Mouse (Mus musculus) CH12.LX (cell line): ENCODE data around the gene Rbm4b. TPM values are rescaled to one million over a fixed set of nuclear protein-coding genes. Genes with fewer than 3 reads are reported as not detected.

Source experiments
- DNase-seq: peaks from one replicate; pipeline ENCODE4 v3.0.0-alpha.2; 2013; ENCODE audit errors: extremely low read depth
- H3K27ac ChIP-seq: 2 replicates; pipeline ENCODE4 v1.5.1; 2012; ENCODE audit warnings: low read depth, mild to moderate bottlenecking, control low read depth, moderate library complexity; ENCODE audit not compliant: insufficient read depth
- H3K27me3 ChIP-seq: replicated peaks from 2 replicates; pipeline ENCODE3; 2012; ENCODE audit warnings: inconsistent platforms
- H3K36me3 ChIP-seq, 2 experiments: replicated peaks in 1 of 2; 2 replicates each; pipeline versions ENCODE3 to v1.6.1; 2012; ENCODE audit warnings: inconsistent platforms in 1 of 2, low read length in 1 of 2, mild to moderate bottlenecking in 1 of 2, mixed read lengths in 1 of 2, moderate library complexity in 1 of 2; ENCODE audit not compliant: control insufficient read depth in 1 of 2, insufficient read depth in 1 of 2
- H3K4me1 ChIP-seq, 2 experiments: 2 replicates each; pipeline ENCODE4 v1.6.1; 2012; ENCODE audit warnings: inconsistent platforms in 1 of 2, moderate library complexity in 1 of 2; ENCODE audit not compliant: insufficient read depth in 2 of 2, control insufficient read depth in 1 of 2
- H3K4me2 ChIP-seq: 2 replicates; pipeline ENCODE4 v1.6.1; 2012; ENCODE audit warnings: low read depth, mild to moderate bottlenecking, control low read depth; ENCODE audit not compliant: poor library complexity, insufficient read depth, severe bottlenecking
- H3K4me3 ChIP-seq, 3 experiments: fragments of 150-350 bp in 1 of 3; sonication (generic) in 1 of 3; replicated peaks in 1 of 3; 2 replicates each; pipeline versions ENCODE3 to v1.5.1; 2011 to 2012; ENCODE audit warnings: low read depth in 2 of 3, low read length in 2 of 3, mild to moderate bottlenecking in 2 of 3, moderate library complexity in 2 of 3, control low read depth in 1 of 3, improper control_type of control experiment in 1 of 3, inconsistent platforms in 1 of 3, mixed read lengths in 1 of 3; ENCODE audit not compliant: poor library complexity in 1 of 3
- H3K79me2 ChIP-seq: replicated peaks from 2 replicates; pipeline ENCODE4 v1.6.1; 2012; ENCODE audit warnings: mild to moderate bottlenecking, moderate library complexity; ENCODE audit not compliant: control insufficient read depth, poor library complexity, insufficient read depth, severe bottlenecking; ENCODE audit errors: extremely low read depth
- H3K9ac ChIP-seq: 2 replicates; pipeline ENCODE4 v1.6.1; 2012; ENCODE audit warnings: low read depth, mild to moderate bottlenecking, control low read depth, moderate library complexity; ENCODE audit not compliant: insufficient read depth
- H3K9me3 ChIP-seq: replicated peaks from 2 replicates; pipeline ENCODE3; 2012; ENCODE audit warnings: low read length, inconsistent platforms, mixed read lengths
- BHLHE40 ChIP-seq: IDR thresholded peaks from 2 replicates; pipeline ENCODE4 v1.6.1; 2011; ENCODE audit warnings: mild to moderate bottlenecking, low read depth, low read length, improper control_type of control experiment
- CHD1 ChIP-seq: IDR thresholded peaks from 2 replicates; pipeline ENCODE4 v1.6.1; 2012; ENCODE audit warnings: low read depth, low read length, improper control_type of control experiment, inconsistent platforms
- CTCF ChIP-seq, 2 experiments: IDR thresholded peaks in 1 of 2; conservative IDR thresholded peaks in 1 of 2; 2 replicates each; pipeline ENCODE4 v1.5.1; 2011 to 2012; ENCODE audit warnings: low read depth in 2 of 2, low read length in 2 of 2, improper control_type of control experiment in 1 of 2, inconsistent platforms in 1 of 2, mild to moderate bottlenecking in 1 of 2, moderate library complexity in 1 of 2
- ELF1 ChIP-seq: IDR thresholded peaks from 2 replicates; pipeline ENCODE4 v1.6.1; 2014; ENCODE audit warnings: low read depth, mild to moderate bottlenecking, inconsistent platforms, low read length, improper control_type of control experiment
- ETS1 ChIP-seq: conservative IDR thresholded peaks from 2 replicates; pipeline ENCODE4 v1.6.1; 2012; ENCODE audit warnings: low read depth, mild to moderate bottlenecking, inconsistent platforms, low read length, improper control_type of control experiment, moderate library complexity
- HCFC1 ChIP-seq: IDR thresholded peaks from 2 replicates; pipeline ENCODE4 v1.6.1; 2012; ENCODE audit warnings: low read depth, mild to moderate bottlenecking, inconsistent platforms, low read length, improper control_type of control experiment
- IRF4 ChIP-seq: IDR thresholded peaks from 2 replicates; pipeline ENCODE4 v1.6.1; 2014; ENCODE audit warnings: low read depth, mild to moderate bottlenecking, inconsistent platforms, low read length, improper control_type of control experiment
- JUN ChIP-seq: IDR thresholded peaks from 2 replicates; pipeline ENCODE4 v1.6.1; 2011; ENCODE audit warnings: low read depth, mild to moderate bottlenecking, low read length, improper control_type of control experiment, moderate library complexity; ENCODE audit not compliant: insufficient read depth
- JUND ChIP-seq: conservative IDR thresholded peaks from 2 replicates; pipeline ENCODE4 v1.6.1; 2011; ENCODE audit warnings: low read depth, low read length, improper control_type of control experiment
- MAFK ChIP-seq: IDR thresholded peaks from 2 replicates; pipeline ENCODE4 v1.6.1; 2011; ENCODE audit warnings: low read length, improper control_type of control experiment; ENCODE audit not compliant: insufficient replicate concordance
- MAX ChIP-seq: IDR thresholded peaks from 2 replicates; pipeline ENCODE4 v1.6.1; 2011; ENCODE audit warnings: low read length, improper control_type of control experiment
- MAZ ChIP-seq: IDR thresholded peaks from 2 replicates; pipeline ENCODE4 v1.6.1; 2012; ENCODE audit warnings: low read depth, mild to moderate bottlenecking, inconsistent platforms, low read length, improper control_type of control experiment, moderate library complexity
- MEF2A ChIP-seq: IDR thresholded peaks from 2 replicates; pipeline ENCODE4 v1.6.1; 2014; ENCODE audit warnings: low read depth, mild to moderate bottlenecking, inconsistent platforms, low read length, improper control_type of control experiment, borderline replicate concordance
- MYC ChIP-seq: IDR thresholded peaks from 2 replicates; pipeline ENCODE4 v1.6.1; 2011; ENCODE audit warnings: low read depth, mild to moderate bottlenecking, improper control_type of control experiment, low read length
- NELFE ChIP-seq: IDR thresholded peaks from 2 replicates; pipeline ENCODE4 v1.6.1; 2011; ENCODE audit warnings: low read depth, low read length, improper control_type of control experiment
- POLR2AphosphoS2 ChIP-seq: IDR thresholded peaks from 2 replicates; pipeline ENCODE4 v1.6.1; 2011; ENCODE audit warnings: low read depth, low read length, improper control_type of control experiment
- RAD21 ChIP-seq: IDR thresholded peaks from 2 replicates; pipeline ENCODE4 v1.6.1; 2011; ENCODE audit warnings: low read depth, mild to moderate bottlenecking, low read length, improper control_type of control experiment, moderate library complexity
- RCOR1 ChIP-seq: conservative IDR thresholded peaks from 2 replicates; pipeline ENCODE4 v1.6.1; 2012; ENCODE audit warnings: low read depth, mild to moderate bottlenecking, inconsistent platforms, low read length, improper control_type of control experiment
- SMC3 ChIP-seq: IDR thresholded peaks from 2 replicates; pipeline ENCODE4 v1.6.1; 2011; ENCODE audit warnings: low read depth, low read length, improper control_type of control experiment
- USF1 ChIP-seq: IDR thresholded peaks from 2 replicates; pipeline ENCODE4 v1.6.1; 2014; ENCODE audit warnings: low read depth, mild to moderate bottlenecking, inconsistent platforms, low read length, improper control_type of control experiment
- ZKSCAN1 ChIP-seq: IDR thresholded peaks from 2 replicates; pipeline ENCODE4 v1.6.1; 2012; ENCODE audit warnings: low read depth, inconsistent platforms, low read length, improper control_type of control experiment, borderline replicate concordance
- ZMIZ1 ChIP-seq: IDR thresholded peaks from 2 replicates; pipeline ENCODE4 v1.6.1; 2012; ENCODE audit warnings: low read depth, mild to moderate bottlenecking, inconsistent platforms, low read length, improper control_type of control experiment
- ZNF384 ChIP-seq: IDR thresholded peaks from 2 replicates; pipeline ENCODE4 v1.6.1; 2012; ENCODE audit warnings: low read depth, low read length, improper control_type of control experiment, inconsistent platforms
- dilution Hi-C: fragments of 300-500 bp; cut with MboI; formaldehyde crosslinking; loops from 2 replicates; pipeline ENCODE4 v1.14.3; 2020; ENCODE audit warnings: low sequenced_read_pairs; ENCODE audit not compliant: extremely low pct_unique_long_range_greater_than_20kb, extremely low pct_ligation_motif_present
- in situ Hi-C: fragments of 300-500 bp; cut with MboI; formaldehyde crosslinking; loops from 3 replicates; pipeline ENCODE4 v1.14.3; 2019; ENCODE audit warnings: low sequenced_read_pairs, low pct_ligation_motif_present, low pct_unique_long_range_greater_than_20kb, mixed read lengths
- polyA plus RNA-seq: library from polyadenylated mRNA; unstranded; fragments of >175 nt; gene quantifications from 2 replicates; pipeline ENCODE4 v1.2.1, GENCODE M21; 2012; ENCODE audit warnings: low read depth; ENCODE audit not compliant: insufficient read length
- total RNA-seq, 2 experiments: library from RNA; depleted of rRNA; stranded (reverse); fragments of 300-350 nt in 1 of 2; fragments of >200 nt in 1 of 2; gene quantifications; 2 replicates each; pipeline ENCODE4 v1.2.3; 2012 to 2014

The Rbm4b gene
- total and polyA plus RNA-seq, 3 experiments = 7.0 to 13.8 (median 11.1) TPM

GRCm38 (mm10) chr19:4712781-4713526 is 43.3 kb upstream of the Rbm4b start:
- DNase-seq = no peak
- peaks cover 1% of the 10 kb centered on the region for H3K27me3 ChIP-seq
- dilution Hi-C loops = no loop called here
- no peaks in the 10 kb centered on the region for H3K4me1 ChIP-seq
- in situ Hi-C loops = no loop called here
- TF ChIP-seq CTCF (conservative IDR thresholded peaks at IDR 0.05 in 1 of 2, IDR thresholded peaks at IDR 0.05 in 1 of 2; ENCODE audit: low read depth in 2 of 2, low read length in 2 of 2) (no peak), POLR2AphosphoS2 (no peak), ZKSCAN1 (no peak), RAD21 (no peak), ZNF384 (no peak), ELF1 (no peak), ETS1 (no peak), NELFE (no peak), USF1 (no peak), ZMIZ1 (no peak), IRF4 (no peak), SMC3 (no peak)
- TF ChIP-seq, all 38 proteins: peak for 0
- H3K9ac ChIP-seq = no peak overlapping the region
- H3K79me2 ChIP-seq = no peaks in the 10 kb centered on the region
- H3K9me3 ChIP-seq = peaks cover 10% of the 10 kb centered on the region
- no peak overlapping the region for H3K27ac ChIP-seq
- H3K4me3 ChIP-seq = no peak overlapping the region
- H3K36me3 ChIP-seq = no peaks in the 10 kb centered on the region
- no peak overlapping the region for H3K4me2 ChIP-seq

GRCm38 (mm10) chr19:4713886-4714285 is 42.4 kb upstream of the Rbm4b start:
- DNase-seq = no peak
- TF ChIP-seq ZNF384 (no peak), CHD1 (no peak), BHLHE40 (no peak), JUND (no peak), HCFC1 (no peak), SMC3 (no peak), RCOR1 (no peak), IRF4 (no peak), NELFE (no peak), ZMIZ1 (no peak), MYC (no peak), MAX (no peak), MEF2A (no peak), MAFK (no peak), RAD21 (no peak), JUN (no peak), MAZ (no peak)
- Histone ChIP-seq H3K9me3 (peaks cover 10% of the 10 kb centered on the region), H3K79me2 (no peaks in the 10 kb centered on the region), H3K27ac (no peak overlapping the region), H3K4me1 (no peaks in the 10 kb centered on the region), H3K27me3 (peaks cover 1% of the 10 kb centered on the region), H3K4me2 (no peak overlapping the region), H3K36me3 (no peaks in the 10 kb centered on the region), H3K4me3 (no peak overlapping the region), H3K9ac (no peak overlapping the region)
- in situ Hi-C loops (no loop called here), dilution Hi-C loops (no loop called here)
